Mouse (Mus musculus): ENCODE measurements at regions not wholly inside any gene's neighbourhood (a gene's known extent, or its start where the extent isn't known, plus 50 kb on each side); places are given as distances from the start of the nearest gene placed in this dataset.

- H3K27ac ChIP-seq: no peak overlapping the region
- H3K9me3 ChIP-seq: no peaks in the 10 kb centered on the region
- no peak overlapping the region for H3K4me3 ChIP-seq (replicated peaks)
- no peak for ATAC-seq (ENCODE audit: insufficient number of reproducible peaks, insufficient read depth, low FRiP score, low TSS enrichment, low read depth)
- peaks cover 6% of the 10 kb centered on the region for H3K4me1 ChIP-seq (replicated peaks)
- H3K9ac ChIP-seq (replicated peaks): no peak overlapping the region
- H3K27me3 ChIP-seq: no peaks in the 10 kb centered on the region
- 96% methylated on average over 3 of the region's 3 CpGs for WGBS
- H3K4me2 ChIP-seq: no peak overlapping the region
- no peaks in the 10 kb centered on the region for H3K36me3 ChIP-seq
These were observed 304.1 kb upstream of the Klf3 start for GRCm38 (mm10) chr5:64499131-64499530.

- Histone ChIP-seq H3K4me1 (replicated peaks) (peaks cover 18% of the 10 kb centered on the region), H3K9me3 (no peaks in the 10 kb centered on the region), H3K9ac (replicated peaks) (no peak overlapping the region), H3K4me3 (replicated peaks) (no peak overlapping the region), H3K27ac (no peak overlapping the region), H3K27me3 (no peaks in the 10 kb centered on the region), H3K4me2 (no peak overlapping the region), H3K36me3 (no peaks in the 10 kb centered on the region)
- WGBS: 64% methylated on average over 8 of the region's 8 CpGs
- ATAC-seq (ENCODE audit: insufficient number of reproducible peaks, insufficient read depth, low FRiP score, low TSS enrichment, low read depth): no peak
These were observed 302.8 kb upstream of the Klf3 start for GRCm38 (mm10) chr5:64500413-64500812.

- H3K27ac ChIP-seq: no peak overlapping the region
These were observed 302.3 kb upstream of the Klf3 start for GRCm38 (mm10) chr5:64500866-64501265.

GRCm38 (mm10) chr5:64501746-64502145 is 301.4 kb upstream of the Klf3 start:
- Histone ChIP-seq H3K9ac (replicated peaks) (no peak overlapping the region), H3K4me3 (replicated peaks) (no peak overlapping the region), H3K36me3 (no peaks in the 10 kb centered on the region), H3K27me3 (no peaks in the 10 kb centered on the region), H3K9me3 (no peaks in the 10 kb centered on the region), H3K4me1 (replicated peaks) (peaks cover 30% of the 10 kb centered on the region), H3K4me2 (no peak overlapping the region), H3K27ac (no peak overlapping the region)
- 65% methylated on average over 5 of the region's 5 CpGs for WGBS
- ATAC-seq (ENCODE audit: insufficient number of reproducible peaks, insufficient read depth, low FRiP score, low TSS enrichment, low read depth): no peak

More at GRCm38 (mm10) chr5:64500866-64501265, 302.3 kb upstream of the Klf3 start:
- H3K4me3 ChIP-seq (replicated peaks): no peak overlapping the region
- no peaks in the 10 kb centered on the region for H3K36me3 ChIP-seq
- ATAC-seq (ENCODE audit: insufficient number of reproducible peaks, insufficient read depth, low FRiP score, low TSS enrichment, low read depth): no peak
- H3K9ac ChIP-seq (replicated peaks): no peak overlapping the region
- no peak overlapping the region for H3K4me2 ChIP-seq
- no peaks in the 10 kb centered on the region for H3K27me3 ChIP-seq
- WGBS: 88% methylated on average over 4 of the region's 4 CpGs
- H3K9me3 ChIP-seq: no peaks in the 10 kb centered on the region
- peaks cover 21% of the 10 kb centered on the region for H3K4me1 ChIP-seq (replicated peaks)

GRCm38 (mm10) chr5:64503514-64503913 is 299.7 kb upstream of the Klf3 start:
- ATAC-seq (ENCODE audit: insufficient number of reproducible peaks, insufficient read depth, low FRiP score, low TSS enrichment, low read depth): no peak
- no peak overlapping the region for H3K4me2 ChIP-seq
- peak overlapping the region; percentile 46 for H3K27ac ChIP-seq
- no peaks in the 10 kb centered on the region for H3K9me3 ChIP-seq
- no peak overlapping the region for H3K9ac ChIP-seq (replicated peaks)
- no peaks in the 10 kb centered on the region for H3K27me3 ChIP-seq
- 38% methylated on average over 4 of the region's 4 CpGs for WGBS
- H3K4me3 ChIP-seq (replicated peaks): no peak overlapping the region
- H3K36me3 ChIP-seq: no peaks in the 10 kb centered on the region
- peaks cover 32% of the 10 kb centered on the region for H3K4me1 ChIP-seq (replicated peaks)

GRCm38 (mm10) chr5:64504507-64504906 is 298.7 kb upstream of the Klf3 start:
- no peaks in the 10 kb centered on the region for H3K27me3 ChIP-seq
- peak overlapping the region; percentile 73 for H3K27ac ChIP-seq
- ATAC-seq (ENCODE audit: insufficient number of reproducible peaks, insufficient read depth, low FRiP score, low TSS enrichment, low read depth): 0 out of 2 replicates have a peak, but pooled peaks have one; percentile 5
- H3K9me3 ChIP-seq: no peaks in the 10 kb centered on the region
- H3K9ac ChIP-seq (replicated peaks): no peak overlapping the region
- peaks cover 35% of the 10 kb centered on the region for H3K4me1 ChIP-seq (replicated peaks)
- no peaks in the 10 kb centered on the region for H3K36me3 ChIP-seq
- peak overlapping the region; percentile 57 for H3K4me2 ChIP-seq
- H3K4me3 ChIP-seq (replicated peaks): no peak overlapping the region
- 50% methylated on average over 6 of the region's 6 CpGs for WGBS

GRCm38 (mm10) chr5:64505227-64505834 is 297.9 kb upstream of the Klf3 start:
- peaks cover 35% of the 10 kb centered on the region for H3K4me1 ChIP-seq (replicated peaks)
- H3K27ac ChIP-seq: peak overlapping the region; percentile 73
- peak; percentile 86 for ATAC-seq (ENCODE audit: insufficient number of reproducible peaks, insufficient read depth, low FRiP score, low TSS enrichment, low read depth)
- WGBS: under 1% methylated on average over 17 of the region's 17 CpGs
- no peaks in the 10 kb centered on the region for H3K9me3 ChIP-seq
- H3K4me3 ChIP-seq (replicated peaks): peak overlapping the region; percentile 22
- H3K4me2 ChIP-seq: peak overlapping the region; percentile 57
- 0 out of 2 replicates have a peak overlapping the region, but pooled peaks have one; percentile 23 for H3K9ac ChIP-seq (replicated peaks)
- H3K36me3 ChIP-seq: no peaks in the 10 kb centered on the region
- no peaks in the 10 kb centered on the region for H3K27me3 ChIP-seq

- Histone ChIP-seq H3K27ac (peak overlapping the region; percentile 73), H3K4me3 (replicated peaks) (peak overlapping the region; percentile 22), H3K27me3 (no peaks in the 10 kb centered on the region), H3K4me1 (replicated peaks) (peaks cover 35% of the 10 kb centered on the region), H3K4me2 (peak overlapping the region; percentile 57), H3K36me3 (no peaks in the 10 kb centered on the region), H3K9me3 (no peaks in the 10 kb centered on the region), H3K9ac (replicated peaks) (no peak overlapping the region)
- WGBS: 2% methylated on average over 15 of the region's 15 CpGs
- ATAC-seq (ENCODE audit: insufficient number of reproducible peaks, insufficient read depth, low FRiP score, low TSS enrichment, low read depth): no peak
These were observed 297.2 kb upstream of the Klf3 start for GRCm38 (mm10) chr5:64505835-64506600.

- Histone ChIP-seq H3K4me1 (replicated peaks) (peaks cover 34% of the 10 kb centered on the region), H3K4me2 (no peak overlapping the region), H3K9me3 (no peaks in the 10 kb centered on the region), H3K4me3 (replicated peaks) (no peak overlapping the region), H3K27ac (no peak overlapping the region), H3K9ac (replicated peaks) (no peak overlapping the region), H3K27me3 (no peaks in the 10 kb centered on the region), H3K36me3 (no peaks in the 10 kb centered on the region)
- 71% methylated on average over 2 of the region's 2 CpGs for WGBS
- ATAC-seq (ENCODE audit: insufficient number of reproducible peaks, insufficient read depth, low FRiP score, low TSS enrichment, low read depth): no peak
These were observed 294.6 kb upstream of the Klf3 start for GRCm38 (mm10) chr5:64508565-64508964.

- WGBS: 84% methylated on average over 19 of the region's 20 CpGs
- H3K9ac ChIP-seq (replicated peaks): no peak overlapping the region
- no peaks in the 10 kb centered on the region for H3K27me3 ChIP-seq
- no peak for ATAC-seq (ENCODE audit: insufficient number of reproducible peaks, insufficient read depth, low FRiP score, low TSS enrichment, low read depth)
- H3K4me3 ChIP-seq (replicated peaks): no peak overlapping the region
- peaks cover 4% of the 10 kb centered on the region; the same call in 1 of the 2 replicates for H3K4me1 ChIP-seq (replicated peaks)
- H3K27ac ChIP-seq: no peak overlapping the region
- H3K36me3 ChIP-seq: no peaks in the 10 kb centered on the region
- no peak overlapping the region for H3K4me2 ChIP-seq
- no peaks in the 10 kb centered on the region for H3K9me3 ChIP-seq
These were observed 289.8 kb upstream of the Klf3 start for GRCm38 (mm10) chr5:64513155-64513945.

GRCm38 (mm10) chr5:64516115-64516665 is 287.0 kb upstream of the Klf3 start:
- no peaks in the 10 kb centered on the region for H3K36me3 ChIP-seq
- no peak overlapping the region for H3K27ac ChIP-seq
- H3K4me2 ChIP-seq: no peak overlapping the region
- WGBS: 84% methylated on average over 13 of the region's 13 CpGs
- no peak for ATAC-seq (ENCODE audit: insufficient number of reproducible peaks, insufficient read depth, low FRiP score, low TSS enrichment, low read depth)
- no peaks in the 10 kb centered on the region for H3K27me3 ChIP-seq
- H3K9me3 ChIP-seq: no peaks in the 10 kb centered on the region
- H3K4me3 ChIP-seq (replicated peaks): no peak overlapping the region
- peaks cover 6% of the 10 kb centered on the region for H3K4me1 ChIP-seq (replicated peaks)
- H3K9ac ChIP-seq (replicated peaks): no peak overlapping the region

Measured in limb, embryonic 12.5 days (tissue).